ENCODE assay signal across 13 mouse cellular contexts in genomic region chr14:87865216-87866202, GRCm38 (mm10).
DNase-seq lines count a peak whose midpoint lies in the region; ATAC-seq and TF ChIP-seq lines count a peak whose summit lies in the region.
"Had no signal": no experiment of that assay in that cellular context is flagged by ENCODE, and none has a peak within 500 bp of the region (broad histone marks: within the 10 kb centered on the region; RNA-seq: fewer than 3 reads in every experiment).

No protein-coding gene starts in this region.

- H3K27me3 ChIP-seq in forebrain, postnatal 0 days (ENCODE audit: insufficient read depth, low read length): no peaks in the 10 kb centered on the region
- H3K27me3 ChIP-seq in midbrain, embryonic 13.5 days: 0 out of 2 replicates have a peak, but pooled peaks cover 4% of the 10 kb centered on the region
- H3K27me3 ChIP-seq in kidney, embryonic 15.5 days: no peaks in the 10 kb centered on the region
- H3K27me3 ChIP-seq in intestine, embryonic 15.5 days (replicated peaks): no peaks in the 10 kb centered on the region
- H3K27me3 ChIP-seq: heart, embryonic 13.5 days had no signal

- peak; percentile 63 for ATAC-seq in forebrain, postnatal 0 days
- ATAC-seq in midbrain, embryonic 13.5 days: peak; percentile 70
- no peak for ATAC-seq in kidney, embryonic 15.5 days (replicated peaks; ENCODE audit: low FRiP score)
- ATAC-seq in intestine, embryonic 15.5 days: no peak

- H3K27ac ChIP-seq in forebrain, postnatal 0 days (ENCODE audit: low read depth, low read length): no peak overlapping the region
- no peak overlapping the region; the same call in 1 of the 2 replicates for H3K27ac ChIP-seq in midbrain, embryonic 13.5 days
- no peak overlapping the region for H3K27ac ChIP-seq in kidney, embryonic 15.5 days
- no peak overlapping the region for H3K27ac ChIP-seq in intestine, embryonic 15.5 days
- H3K27ac ChIP-seq: heart, embryonic 13.5 days had no signal

- no peak for TF ChIP-seq CTCF in brain, embryonic 14.5 days (IDR thresholded peaks at IDR 0.05; ENCODE audit: borderline replicate concordance, extremely low read depth, insufficient read depth, insufficient read length)
- TF ChIP-seq CTCF in forebrain, postnatal 0 days (IDR thresholded peaks at IDR 0.05; ENCODE audit: low read depth): no peak

- no peak overlapping the region for H3K4me3 ChIP-seq in forebrain, postnatal 0 days (ENCODE audit: low read depth, low read length)
- no peak overlapping the region for H3K4me3 ChIP-seq in midbrain, embryonic 13.5 days (replicated peaks)
- H3K4me3 ChIP-seq in kidney, embryonic 15.5 days (replicated peaks): no peak overlapping the region
- H3K4me3 ChIP-seq in intestine, embryonic 15.5 days (replicated peaks): no peak overlapping the region
- H3K4me3 ChIP-seq: heart, embryonic 13.5 days had no signal

- WGBS in forebrain, postnatal 0 days: 11% methylated on average over 14 of the region's 14 CpGs
- WGBS in midbrain, embryonic 13.5 days: 17% methylated on average over 14 of the region's 14 CpGs
- 76% methylated on average over 14 of the region's 14 CpGs for WGBS in kidney, embryonic 15.5 days
- 70% methylated on average over 14 of the region's 14 CpGs for whole genome bisulfite sequencing in intestine, embryonic 15.5 days

- no peaks in the 10 kb centered on the region for H3K9me3 ChIP-seq in forebrain, postnatal 0 days (ENCODE audit: low read length)
- no peaks in the 10 kb centered on the region for H3K9me3 ChIP-seq in midbrain, embryonic 13.5 days
- no peaks in the 10 kb centered on the region for H3K9me3 ChIP-seq in kidney, embryonic 15.5 days (replicated peaks)
- no peaks in the 10 kb centered on the region for H3K9me3 ChIP-seq in intestine, embryonic 15.5 days
- H3K9me3 ChIP-seq: heart, embryonic 13.5 days had no signal

- no peak for TF ChIP-seq POLR2A in brain, embryonic 14.5 days (IDR thresholded peaks at IDR 0.05; ENCODE audit: borderline replicate concordance, extremely low read depth, insufficient read depth, insufficient read length, poor library complexity, severe bottlenecking)

- peak; percentile 5 for DNase-seq in embryo, embryonic 10.5 days (ENCODE audit: low spot score)
- no peak for DNase-seq in embryo, embryonic 10 days (ENCODE audit: low spot score)
- peak; percentile 78 for DNase-seq in brain, embryonic 14.5 days (ENCODE audit: low read depth)
- DNase-seq in forebrain, postnatal 0 days: peak; percentile 25
- DNase-seq in cerebellum, postnatal 4 days (ENCODE audit: low spot score in 2 of 2): no peak
- DNase-seq: adrenal gland, adult 8-10 months; gastrocnemius, postnatal 10 days; lung, embryonic 14.5 days; right cerebral cortex, adult 18-20 months had no signal

- H3K4me1 ChIP-seq in forebrain, postnatal 0 days (ENCODE audit: insufficient read depth): no peaks in the 10 kb centered on the region
- H3K4me1 ChIP-seq in midbrain, embryonic 13.5 days (replicated peaks): peaks cover 12% of the 10 kb centered on the region
- no peaks in the 10 kb centered on the region for H3K4me1 ChIP-seq in kidney, embryonic 15.5 days
- H3K4me1 ChIP-seq in intestine, embryonic 15.5 days (replicated peaks): no peaks in the 10 kb centered on the region
- H3K4me1 ChIP-seq: heart, embryonic 13.5 days had no signal

- no peak overlapping the region for H3K9ac ChIP-seq in forebrain, postnatal 0 days
- H3K9ac ChIP-seq in midbrain, embryonic 13.5 days (replicated peaks): no peak overlapping the region; the same call in 1 of the 2 replicates
- H3K9ac ChIP-seq in kidney, embryonic 15.5 days: no peak overlapping the region
- no peak overlapping the region for H3K9ac ChIP-seq in intestine, embryonic 15.5 days
- H3K9ac ChIP-seq: heart, embryonic 13.5 days; lung, embryonic 14.5 days had no signal

- peak overlapping the region; percentile 13; the same call in 1 of the 2 replicates for H3K4me2 ChIP-seq in forebrain, postnatal 0 days (ENCODE audit: low read depth)
- H3K4me2 ChIP-seq in midbrain, embryonic 13.5 days (replicated peaks): peak overlapping the region; percentile 41
- no peak overlapping the region for H3K4me2 ChIP-seq in kidney, embryonic 15.5 days
- H3K4me2 ChIP-seq in intestine, embryonic 15.5 days (replicated peaks): no peak overlapping the region
- H3K4me2 ChIP-seq: heart, embryonic 13.5 days; lung, embryonic 14.5 days had no signal

- H3K36me3 ChIP-seq in forebrain, postnatal 0 days (ENCODE audit: insufficient read depth): no peaks in the 10 kb centered on the region
- H3K36me3 ChIP-seq in midbrain, embryonic 13.5 days: no peaks in the 10 kb centered on the region
- H3K36me3 ChIP-seq in kidney, embryonic 15.5 days: no peaks in the 10 kb centered on the region
- H3K36me3 ChIP-seq in intestine, embryonic 15.5 days: no peaks in the 10 kb centered on the region
- H3K36me3 ChIP-seq: heart, embryonic 13.5 days had no signal

Comparison
In these comparisons a context has a peak if more than half of its experiments do, and no peak if none do; other contexts are left out.
1. DNase-seq: peak in embryo, embryonic 10.5 days (single experiment), brain, embryonic 14.5 days (single experiment) and forebrain, postnatal 0 days (single experiment); none in embryo, embryonic 10 days (single experiment) and cerebellum, postnatal 4 days (0 of 2).
2. ATAC-seq: peak in forebrain, postnatal 0 days (single experiment) and midbrain, embryonic 13.5 days (single experiment); none in kidney, embryonic 15.5 days (single experiment) and intestine, embryonic 15.5 days (single experiment).
3. H3K4me2 ChIP-seq: peak in forebrain, postnatal 0 days (single experiment) and midbrain, embryonic 13.5 days (single experiment); none in kidney, embryonic 15.5 days (single experiment) and intestine, embryonic 15.5 days (single experiment).